Mouse (Mus musculus) neural tube, embryonic 14.5 days (tissue): Measurements from ENCODE around the gene Thrap3. TPM values are rescaled to one million over a fixed set of nuclear protein-coding genes. Genes with fewer than 3 reads are reported as not detected.
A peak's percentile ranks its signal among the peaks of the same experiment; 100 is the strongest.

ENCODE experiments used
- ATAC-seq: fragments of 200-750 bp; cut with Nextera tagmentation; 2 replicates; pipeline ENCODE4 v1.8.0; 2017; ENCODE audit warnings: low read depth, mild to moderate bottlenecking, moderate TSS enrichment, moderate library complexity
- H3K27ac ChIP-seq: fragments of 300-500 bp; sonication (generic); 2 replicates; pipeline ENCODE4 v1.5.1; 2014; ENCODE audit warnings: low read depth, mild to moderate bottlenecking, control low read depth, low read length, moderate library complexity, mixed read lengths
- H3K27me3 ChIP-seq: fragments of 300-500 bp; sonication (generic); 2 replicates; pipeline ENCODE4 v1.6.1; 2014; ENCODE audit warnings: low read length; ENCODE audit not compliant: control insufficient read depth, insufficient read depth
- H3K36me3 ChIP-seq: fragments of 300-500 bp; sonication (generic); 2 replicates; pipeline ENCODE4 v1.6.1; 2014; ENCODE audit warnings: low read length, mixed read lengths; ENCODE audit not compliant: control insufficient read depth, insufficient read depth
- H3K4me1 ChIP-seq: fragments of 300-500 bp; sonication (generic); 2 replicates; pipeline ENCODE4 v1.6.1; 2014; ENCODE audit warnings: low read length; ENCODE audit not compliant: control insufficient read depth, insufficient read depth
- H3K4me2 ChIP-seq: fragments of 300-500 bp; sonication (generic); 2 replicates; pipeline ENCODE4 v1.6.1; 2014; ENCODE audit warnings: mild to moderate bottlenecking, low read depth, low read length, control low read depth
- H3K4me3 ChIP-seq: fragments of 300-500 bp; sonication (generic); 2 replicates; pipeline ENCODE4 v1.5.1; 2014; ENCODE audit warnings: low read depth, low read length, control low read depth, mixed read lengths
- H3K9ac ChIP-seq: fragments of 300-500 bp; sonication (generic); replicated peaks from 2 replicates; pipeline ENCODE4 v1.6.1; 2014; ENCODE audit warnings: low read depth, mild to moderate bottlenecking, control low read depth, low read length, mixed read lengths
- H3K9me3 ChIP-seq: fragments of 300-500 bp; sonication (generic); 2 replicates; pipeline ENCODE4 v1.6.1; 2016; ENCODE audit warnings: low read length; ENCODE audit not compliant: control insufficient read depth
- WGBS: fragments of 180-500 bp; shearing (Covaris S2); extraction: QIAGEN DNeasy Blood & Tissue Kit; methylation state at CpG from one replicate; pipeline ENCODE4 v1.1.7; 2014; 5-methylcytosine and 5-hydroxymethylcytosine counted together
- polyA plus RNA-seq: library from polyadenylated mRNA; unstranded; fragments of >200 nt; fragmentation: Nextera tagmentation; extraction: Ambion mirVana; gene quantifications from 2 replicates; pipeline ENCODE4 v1.2.1, GENCODE M21; 2014

Thrap3 gene
- polyA plus RNA-seq, 1 experiment from 2014 or later: 138 TPM

DNA sequence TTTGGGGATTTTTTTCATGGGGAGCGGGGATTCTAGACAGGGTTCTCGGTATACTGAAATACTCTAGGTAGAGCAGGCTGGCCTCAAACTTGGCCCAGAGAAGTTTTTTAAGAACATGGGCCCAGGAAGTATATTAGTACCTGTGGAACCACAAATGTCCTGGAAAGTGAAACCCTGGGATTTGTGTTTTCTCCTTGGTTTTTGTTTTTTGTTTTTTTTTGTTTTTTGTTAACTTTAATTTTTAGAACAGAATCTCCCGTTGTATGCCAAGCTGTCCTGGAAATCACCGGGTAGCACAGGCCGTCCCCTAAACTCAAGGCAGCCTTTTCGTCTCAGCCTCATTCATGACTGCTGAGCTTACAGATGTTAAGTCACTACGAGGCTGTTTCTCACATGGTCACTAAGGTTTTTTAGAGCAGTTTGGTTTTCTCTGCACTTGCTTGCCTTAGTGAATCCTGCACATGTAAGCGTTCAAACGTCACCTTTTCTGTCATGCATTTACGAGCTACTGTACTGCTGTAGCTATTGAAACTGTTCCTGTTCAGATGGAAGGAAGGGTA, 856 bp upstream of the Thrap3 start:
- Histone ChIP-seq H3K36me3 (no peaks in the 10 kb centered on the region), H3K4me1 (peaks cover 19% of the 10 kb centered on the region), H3K9ac (peak overlapping the region; percentile 76), H3K27me3 (no peaks in the 10 kb centered on the region), H3K9me3 (no peaks in the 10 kb centered on the region), H3K4me2 (peak overlapping the region; percentile 57), H3K27ac (peak overlapping the region; percentile 92), H3K4me3 (peak overlapping the region; percentile 76)
- no peak for ATAC-seq
- 73% methylated on average over 10 of the region's 10 CpGs for WGBS

DNA sequence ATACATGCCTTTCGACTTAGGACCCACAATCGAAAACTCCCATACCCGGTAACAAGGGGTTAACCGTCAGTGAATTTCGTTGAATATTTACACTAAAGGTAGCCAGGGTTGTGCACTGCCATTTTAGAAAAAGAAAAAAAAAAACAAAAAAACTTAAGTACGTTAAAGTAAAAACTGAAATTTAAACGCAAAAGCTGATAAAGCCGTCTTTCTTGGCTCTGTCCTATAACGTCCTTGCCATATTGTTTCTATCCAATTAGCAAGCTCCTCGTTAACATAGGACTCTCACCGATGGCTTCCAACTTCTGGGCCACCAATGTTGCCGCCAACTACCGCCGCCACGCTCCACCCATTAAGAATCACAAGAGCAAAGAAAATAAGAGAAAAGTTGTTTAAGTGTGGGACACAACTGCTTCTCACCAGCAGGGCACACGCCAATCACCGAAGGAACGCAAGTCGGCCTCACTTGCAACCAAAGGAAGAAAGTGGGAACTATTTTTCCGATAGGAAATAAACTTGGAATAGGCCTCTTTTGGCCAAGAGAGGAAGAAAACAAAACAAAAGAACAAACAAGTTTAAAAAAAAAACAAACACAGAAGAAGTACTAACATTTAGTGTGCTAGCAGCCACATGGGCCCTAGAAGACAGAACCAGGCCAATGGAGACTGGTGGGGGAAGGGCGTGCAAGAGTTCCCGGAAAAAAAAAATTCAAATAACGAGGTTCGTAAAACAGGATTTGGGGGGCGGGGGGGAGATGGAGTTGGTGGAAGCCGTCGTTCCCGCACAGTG, 852 bp downstream of the Thrap3 start:
- H3K27me3 ChIP-seq: no peaks in the 10 kb centered on the region
- H3K4me2 ChIP-seq: peak overlapping the region; percentile 68
- no peaks in the 10 kb centered on the region for H3K36me3 ChIP-seq
- peak overlapping the region; percentile 92 for H3K27ac ChIP-seq
- peak overlapping the region; percentile 76 for H3K4me3 ChIP-seq
- no peaks in the 10 kb centered on the region for H3K9me3 ChIP-seq
- ATAC-seq: no peak
- under 1% methylated on average over 28 of the region's 28 CpGs for WGBS
- H3K9ac ChIP-seq: peak overlapping the region; percentile 76
- H3K4me1 ChIP-seq: peaks cover 19% of the 10 kb centered on the region

DNA sequence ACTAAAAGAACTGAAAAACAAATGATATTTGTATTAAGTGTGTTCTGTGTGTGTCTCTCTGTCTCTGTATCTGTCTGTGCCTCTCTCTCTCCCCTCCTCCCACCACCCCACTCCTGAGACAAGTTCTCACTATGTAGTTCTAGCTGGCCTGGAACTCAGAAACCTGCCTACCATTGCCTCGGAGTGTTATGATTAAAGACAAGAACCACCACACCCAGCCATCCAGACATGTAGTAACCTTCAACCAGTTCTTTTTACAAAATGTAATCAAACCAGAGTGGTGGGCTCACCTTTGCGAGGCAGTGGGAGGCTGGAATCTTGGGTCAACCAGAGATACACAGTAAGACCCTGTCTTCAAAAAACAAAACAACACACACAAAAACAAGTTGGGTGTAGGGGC, 1.9 kb downstream of the Thrap3 start:
- no peaks in the 10 kb centered on the region for H3K36me3 ChIP-seq
- ATAC-seq: no peak
- H3K27me3 ChIP-seq: no peaks in the 10 kb centered on the region
- peak overlapping the region; percentile 76 for H3K4me3 ChIP-seq
- peaks cover 19% of the 10 kb centered on the region for H3K4me1 ChIP-seq
- H3K4me2 ChIP-seq: peak overlapping the region; percentile 68
- 75% methylated on average over 2 of the region's 2 CpGs for WGBS
- H3K9ac ChIP-seq: 0 out of 2 replicates have a peak overlapping the region, but pooled peaks have one; percentile 16
- H3K27ac ChIP-seq: no peak overlapping the region
- no peaks in the 10 kb centered on the region for H3K9me3 ChIP-seq

DNA sequence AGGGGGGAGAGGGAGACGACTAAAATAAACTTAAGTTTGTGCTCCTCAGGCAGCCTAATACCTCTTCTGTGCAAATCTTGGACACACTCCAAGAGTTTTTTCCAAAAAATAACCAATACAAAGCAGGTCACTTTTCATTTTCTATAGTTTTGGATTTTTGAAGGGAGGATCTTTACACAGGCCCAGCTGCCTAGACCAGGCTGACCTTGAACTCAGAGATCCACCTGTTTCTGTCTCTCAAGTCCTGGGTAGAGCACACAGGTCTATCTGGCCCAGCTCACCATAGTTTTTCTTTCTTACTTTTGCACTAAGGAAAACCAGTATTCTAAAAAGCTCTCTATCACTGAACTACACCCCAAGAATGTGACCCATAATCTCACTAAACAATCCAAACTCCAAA, 2.5 kb downstream of the Thrap3 start:
- Histone ChIP-seq H3K4me2 (peak overlapping the region; percentile 68; the same call in 1 of the 2 replicates), H3K9me3 (no peaks in the 10 kb centered on the region), H3K4me3 (no peak overlapping the region), H3K27me3 (no peaks in the 10 kb centered on the region), H3K27ac (no peak overlapping the region), H3K9ac (no peak overlapping the region), H3K4me1 (peaks cover 19% of the 10 kb centered on the region), H3K36me3 (no peaks in the 10 kb centered on the region)
- no peak for ATAC-seq
- 61% methylated on average over 1 of the region's 1 CpGs for WGBS

DNA sequence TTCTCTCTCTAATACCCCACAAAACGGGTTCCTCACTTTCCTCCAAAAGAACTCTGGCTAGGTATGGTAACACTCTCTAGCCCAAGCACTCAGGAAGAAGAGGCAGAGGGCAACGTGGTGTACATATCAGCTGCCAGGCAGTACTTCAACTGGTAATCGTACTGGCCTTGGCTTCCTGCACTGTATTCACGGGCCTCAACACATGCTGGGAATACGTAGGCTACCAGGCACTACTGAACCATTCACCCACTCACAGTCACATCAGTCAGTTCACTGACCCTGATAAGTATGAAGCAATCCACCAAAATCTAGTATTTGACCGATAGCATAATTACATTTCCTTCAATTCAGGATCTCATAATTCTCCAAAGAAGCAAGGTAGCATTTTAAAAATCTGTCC, 3.0 kb downstream of the Thrap3 start:
- no peak overlapping the region for H3K4me2 ChIP-seq
- no peak overlapping the region for H3K27ac ChIP-seq
- no peaks in the 10 kb centered on the region for H3K36me3 ChIP-seq
- peaks cover 19% of the 10 kb centered on the region for H3K4me1 ChIP-seq
- H3K9ac ChIP-seq: no peak overlapping the region
- 83% methylated on average over 6 of the region's 6 CpGs for WGBS
- no peaks in the 10 kb centered on the region for H3K27me3 ChIP-seq
- H3K9me3 ChIP-seq: no peaks in the 10 kb centered on the region
- no peak for ATAC-seq
- H3K4me3 ChIP-seq: no peak overlapping the region

DNA sequence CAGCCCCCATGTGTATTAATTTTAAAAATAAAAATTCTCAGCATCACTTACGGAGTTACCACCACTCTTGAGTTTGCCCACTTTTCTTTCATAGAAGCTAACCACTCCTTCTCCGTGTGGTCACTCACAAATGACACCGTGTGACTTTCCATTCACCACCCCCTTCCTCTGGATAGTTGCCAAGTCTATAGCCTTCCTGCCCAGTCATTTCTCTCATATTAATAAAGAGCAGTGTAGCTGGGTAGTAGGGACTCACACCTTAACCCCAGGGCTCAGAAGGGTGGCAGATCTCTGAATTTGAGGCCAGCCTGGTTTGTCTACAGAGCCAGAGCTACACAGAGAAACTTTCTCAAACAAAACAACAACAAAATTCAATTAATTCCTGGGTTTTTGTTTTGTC, 5.1 kb downstream of the Thrap3 start:
- Histone ChIP-seq H3K4me2 (no peak overlapping the region), H3K27me3 (no peaks in the 10 kb centered on the region), H3K4me1 (peaks cover 19% of the 10 kb centered on the region), H3K36me3 (peaks cover 5% of the 10 kb centered on the region; the same call in 1 of the 2 replicates), H3K27ac (no peak overlapping the region), H3K9ac (no peak overlapping the region), H3K9me3 (no peaks in the 10 kb centered on the region), H3K4me3 (no peak overlapping the region)
- 69% methylated on average over 3 of the region's 3 CpGs for WGBS
- no peak for ATAC-seq

DNA sequence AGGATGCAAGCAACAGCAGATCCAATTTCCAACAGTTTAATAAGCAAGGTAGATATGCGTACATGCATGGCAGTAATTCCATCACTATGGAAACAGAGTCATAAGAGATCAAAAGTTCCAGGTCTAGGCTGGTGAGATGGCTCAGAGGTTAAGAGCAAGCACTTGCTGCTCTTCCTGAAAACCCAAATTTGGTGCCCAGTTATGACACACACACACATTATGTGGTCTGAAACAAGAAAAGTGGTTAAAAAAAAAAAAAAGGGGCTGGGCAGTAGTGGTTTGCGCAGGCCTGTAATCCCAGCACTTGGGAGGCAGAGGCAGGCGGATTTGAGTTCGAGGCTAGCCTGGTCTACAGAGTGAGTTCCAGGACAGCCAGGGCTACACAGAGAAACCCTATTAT, 7.6 kb downstream of the Thrap3 start:
- Histone ChIP-seq H3K9me3 (no peaks in the 10 kb centered on the region), H3K9ac (no peak overlapping the region), H3K4me3 (no peak overlapping the region), H3K27ac (no peak overlapping the region), H3K4me1 (0 out of 2 replicates have a peak, but pooled peaks cover 6% of the 10 kb centered on the region), H3K36me3 (peaks cover 14% of the 10 kb centered on the region; the same call in 1 of the 2 replicates), H3K4me2 (no peak overlapping the region), H3K27me3 (no peaks in the 10 kb centered on the region)
- WGBS: 98% methylated on average over 4 of the region's 4 CpGs
- ATAC-seq: no peak

DNA sequence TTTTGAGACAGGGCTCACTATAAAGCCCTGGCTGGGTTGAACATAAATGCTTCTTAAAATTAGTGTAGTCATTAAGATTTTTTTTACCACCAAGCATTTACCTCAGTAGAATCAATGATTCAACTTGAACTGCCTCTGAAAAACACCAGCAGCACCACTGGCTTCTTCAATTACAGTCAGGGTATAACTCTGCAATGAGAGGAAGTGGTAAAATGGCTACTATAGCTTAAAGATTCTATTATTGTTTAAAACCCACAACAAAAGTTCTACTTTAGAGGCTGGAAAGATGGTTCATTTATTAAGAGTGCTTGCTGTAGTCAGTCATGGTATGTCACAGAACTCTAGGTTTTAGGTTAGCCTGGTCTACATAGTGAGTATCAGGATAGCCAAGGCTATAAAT, 8.3 kb downstream of the Thrap3 start:
- Histone ChIP-seq H3K4me1 (0 out of 2 replicates have a peak, but pooled peaks cover 1% of the 10 kb centered on the region), H3K4me2 (no peak overlapping the region), H3K9ac (no peak overlapping the region), H3K9me3 (no peaks in the 10 kb centered on the region), H3K36me3 (peaks cover 14% of the 10 kb centered on the region; the same call in 1 of the 2 replicates), H3K4me3 (no peak overlapping the region), H3K27ac (no peak overlapping the region), H3K27me3 (no peaks in the 10 kb centered on the region)
- no peak for ATAC-seq

DNA sequence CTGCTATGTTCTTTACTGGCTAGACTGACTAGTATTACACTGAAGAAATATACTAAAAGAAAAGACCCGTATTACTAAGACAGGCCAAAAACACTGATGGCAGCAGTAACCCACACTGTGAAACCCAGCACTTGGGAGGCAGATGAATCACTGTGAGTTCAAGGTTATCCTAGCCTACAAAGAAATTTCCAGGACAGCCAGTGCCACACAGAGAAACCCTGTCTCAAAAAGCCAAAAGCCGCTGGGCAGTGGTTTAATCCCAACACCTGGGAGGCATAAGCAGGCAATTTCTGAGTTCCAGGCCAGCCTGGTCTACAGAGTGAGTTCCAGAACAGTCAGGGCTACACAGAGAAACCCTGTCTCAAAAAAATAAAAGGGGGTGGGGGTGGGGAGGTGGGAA, 11.9 kb downstream of the Thrap3 start:
- WGBS: 86% methylated on average over 2 of the region's 2 CpGs
- Histone ChIP-seq H3K27me3 (no peaks in the 10 kb centered on the region), H3K27ac (no peak overlapping the region), H3K9ac (no peak overlapping the region), H3K4me1 (no peaks in the 10 kb centered on the region), H3K36me3 (peaks cover 18% of the 10 kb centered on the region; the same call in 1 of the 2 replicates), H3K4me2 (no peak overlapping the region), H3K9me3 (no peaks in the 10 kb centered on the region), H3K4me3 (no peak overlapping the region)
- ATAC-seq: no peak
